Mouse (Mus musculus) ovary, adult 18-20 months (tissue): ENCODE results near the gene Ppp1r13l.

Source experiments
- DNase-seq: peaks from one replicate; pipeline ENCODE4 v3.0.0; 2022; ENCODE audit warnings: low spot score, mixed read lengths

Gene Ppp1r13l

GRCm38 (mm10) chr7:19359299-19359891, at the start of gene Ppp1r13l, which contains the start of gene Cd3eap:
Gene Ppp1r13l, plus strand, starts transcription at chr7:19359749.
Gene Cd3eap, minus strand, starts transcription at chr7:19359483.
- DNase-seq = peak; percentile 71

DNA sequence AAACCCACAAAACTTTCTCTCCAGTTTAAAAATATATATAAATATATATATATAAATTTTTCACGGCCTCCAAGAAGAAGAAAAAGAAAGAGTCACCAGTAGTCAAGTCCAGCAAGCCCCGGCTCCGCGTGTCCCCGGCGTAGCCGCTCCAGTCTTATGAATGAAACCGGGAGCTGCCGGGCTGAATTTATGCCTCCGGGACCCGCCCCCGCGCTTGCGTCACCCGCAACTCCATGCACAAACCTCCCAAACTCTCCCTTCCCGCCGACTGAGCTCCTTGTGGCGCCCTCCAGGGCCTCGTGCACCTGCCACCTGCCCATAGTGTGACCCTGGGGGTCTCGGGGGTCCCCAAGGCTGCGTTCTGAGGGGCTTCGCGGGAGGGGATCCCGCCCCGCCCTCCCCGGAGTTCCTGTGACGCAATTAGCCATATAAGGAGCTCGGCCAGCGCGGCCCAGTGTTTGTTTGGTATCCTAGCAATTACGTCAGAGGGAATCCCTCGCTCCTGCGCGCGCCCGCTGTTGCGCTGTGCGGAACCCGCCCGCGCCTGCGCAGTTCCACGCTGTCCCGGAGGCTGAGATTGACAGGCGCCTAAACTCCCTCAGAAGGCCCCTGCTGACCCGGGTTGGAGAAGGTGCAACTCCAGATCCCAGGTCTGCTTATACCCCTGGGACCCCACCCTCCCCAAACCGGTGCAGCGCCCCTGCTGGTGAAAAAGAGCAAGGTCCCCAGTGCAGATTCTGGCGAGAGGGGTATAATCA, 49.5 kb upstream of the Ppp1r13l start, which contains the start of gene Fosb:
TSS of gene Fosb (minus strand) at position 168 of the 758 bp plus-strand sequence.
- peak; percentile 88 for DNase-seq

DNA sequence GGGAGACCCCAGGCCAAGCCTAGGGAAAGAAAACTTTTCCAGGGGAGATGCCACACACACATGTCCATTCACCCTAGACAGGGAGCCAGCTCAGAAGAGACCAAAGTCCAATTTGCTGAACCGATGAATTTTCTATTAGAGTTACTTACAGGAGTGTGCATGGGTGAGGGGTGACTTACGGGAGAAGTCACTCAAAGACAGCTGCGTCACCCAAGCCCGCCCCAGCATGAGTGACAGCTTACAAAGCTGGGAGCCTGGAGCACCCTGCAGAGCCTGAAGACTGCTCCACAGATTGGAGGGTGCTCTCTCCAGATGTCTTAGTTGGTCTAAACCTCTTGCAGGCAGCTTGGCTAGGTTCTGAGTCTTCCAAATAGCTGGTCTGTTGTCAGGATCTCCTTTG, 47.6 kb upstream of the Ppp1r13l start:
- DNase-seq = no peak

- DNase-seq = no peak
Observed at GRCm38 (mm10) chr7:19314033-19314432, 45.5 kb upstream of the Ppp1r13l start.

GRCm38 (mm10) chr7:19316451-19317161, 42.9 kb upstream of the Ppp1r13l start:
- DNase-seq = no peak

GRCm38 (mm10) chr7:19318201-19318600, 41.3 kb upstream of the Ppp1r13l start:
- no peak for DNase-seq

- no peak for DNase-seq
Observed at GRCm38 (mm10) chr7:19318676-19319075, 40.9 kb upstream of the Ppp1r13l start.

DNA sequence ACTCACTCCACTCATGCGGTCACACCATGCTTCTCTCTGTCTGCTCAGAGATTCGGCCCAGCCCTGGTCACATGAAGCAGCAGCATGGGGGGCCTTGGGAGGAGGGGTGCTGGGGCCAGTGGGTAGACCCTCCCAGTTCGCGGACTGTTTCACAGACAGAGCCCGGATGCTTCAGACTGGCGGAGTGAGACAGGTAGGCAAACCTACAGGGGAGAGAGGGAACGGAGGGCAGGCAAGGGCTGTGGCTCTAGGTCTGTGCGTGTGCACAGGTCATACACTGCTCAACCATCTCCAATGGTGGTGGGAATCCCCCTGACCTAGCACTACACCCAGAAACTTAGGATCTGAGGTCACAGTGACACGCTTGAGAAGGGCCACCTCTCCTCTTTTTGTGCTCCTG, 40.1 kb upstream of the Ppp1r13l start:
- DNase-seq = no peak

DNA sequence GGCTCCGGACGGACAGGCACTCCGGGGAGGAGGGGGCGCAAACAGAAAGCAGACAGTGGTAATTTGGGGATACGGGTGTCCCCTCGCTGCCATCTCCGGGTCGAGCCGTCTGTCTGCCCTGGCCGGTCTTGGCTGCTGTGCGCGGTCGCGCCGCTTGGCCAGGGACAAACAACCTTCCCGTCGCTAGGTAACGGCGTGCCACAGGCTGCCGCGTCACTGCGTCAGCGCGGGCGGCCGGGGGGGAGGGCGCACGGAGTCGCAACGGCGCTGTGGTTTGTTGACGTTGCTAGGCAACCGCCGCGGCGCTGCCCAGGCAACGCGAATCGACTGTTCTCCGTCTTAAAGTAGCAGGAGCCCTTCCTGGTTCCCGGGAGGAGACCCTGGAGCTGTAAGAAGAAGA, 39.6 kb upstream of the Ppp1r13l start:
- DNase-seq = peak; percentile 93

- DNase-seq = no peak
Observed at GRCm38 (mm10) chr7:19320637-19321036, 38.9 kb upstream of the Ppp1r13l start.

DNA sequence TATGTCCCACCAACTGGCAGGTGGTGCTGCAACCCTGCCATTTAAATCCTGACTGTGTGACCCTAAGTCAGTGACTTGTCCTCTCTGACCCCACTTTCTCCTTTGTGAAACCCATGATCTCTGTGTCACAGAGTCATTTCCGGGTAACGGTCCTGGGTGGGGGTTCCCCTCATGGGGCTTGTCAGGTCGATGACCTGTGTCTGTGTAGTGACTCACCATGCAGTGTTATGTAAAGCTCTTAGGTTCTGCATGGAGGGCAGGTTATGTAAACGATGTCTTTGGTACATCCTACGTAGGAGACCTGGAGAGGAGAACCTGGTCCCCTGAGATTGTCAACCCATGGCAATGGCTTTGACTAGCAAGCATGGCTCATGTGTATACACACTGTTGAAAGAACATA, 38.1 kb upstream of the Ppp1r13l start:
- DNase-seq = no peak

- no peak for DNase-seq
Observed at GRCm38 (mm10) chr7:19322489-19322888, 37.1 kb upstream of the Ppp1r13l start.

GRCm38 (mm10) chr7:19324221-19324620, 35.3 kb upstream of the Ppp1r13l start:
- no peak for DNase-seq

DNA sequence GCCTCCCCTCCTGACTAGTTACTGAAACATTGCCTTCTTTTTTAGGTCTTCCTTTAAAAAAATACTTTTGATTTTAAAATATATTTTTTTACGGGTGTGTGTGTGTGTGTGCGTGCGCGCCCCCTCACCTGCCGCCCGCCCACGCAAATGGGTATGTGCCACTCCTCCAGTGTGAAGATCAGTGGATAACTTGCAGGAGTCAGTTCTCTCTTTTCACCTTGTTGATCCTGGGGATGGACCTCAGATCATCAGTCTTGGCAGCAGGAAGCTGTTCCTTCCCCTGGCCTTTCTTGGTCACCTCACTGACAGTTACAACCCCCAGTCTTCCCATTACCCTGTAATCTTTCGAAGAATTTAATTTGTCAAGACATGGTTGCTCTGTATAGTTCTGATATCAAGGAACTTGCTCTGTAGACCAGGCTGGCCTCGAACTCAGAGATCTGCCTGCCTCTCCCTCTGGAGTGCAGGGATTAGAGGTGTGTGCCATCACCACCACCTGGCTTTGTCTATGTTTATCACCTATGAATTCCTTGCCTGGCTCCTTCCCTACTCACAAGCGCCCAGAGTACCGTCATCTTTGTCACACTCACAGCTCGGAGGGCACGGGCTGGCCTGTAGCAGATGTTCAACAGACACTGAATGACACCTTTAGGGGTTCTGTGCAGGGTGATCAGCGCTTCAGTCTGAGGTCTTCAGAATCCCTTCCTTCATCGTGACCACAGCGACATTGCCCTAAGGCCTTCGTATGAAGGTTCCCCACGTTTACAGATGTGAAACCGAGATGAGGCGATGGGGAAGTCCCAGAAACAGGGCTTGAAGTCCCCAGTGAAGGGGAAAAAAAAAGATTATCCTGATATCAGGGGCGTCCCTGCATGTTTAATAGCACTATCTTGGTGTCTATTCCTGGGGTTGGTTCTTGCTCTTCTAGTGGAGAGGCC, 34.0 kb upstream of the Ppp1r13l start:
- no peak for DNase-seq

DNA sequence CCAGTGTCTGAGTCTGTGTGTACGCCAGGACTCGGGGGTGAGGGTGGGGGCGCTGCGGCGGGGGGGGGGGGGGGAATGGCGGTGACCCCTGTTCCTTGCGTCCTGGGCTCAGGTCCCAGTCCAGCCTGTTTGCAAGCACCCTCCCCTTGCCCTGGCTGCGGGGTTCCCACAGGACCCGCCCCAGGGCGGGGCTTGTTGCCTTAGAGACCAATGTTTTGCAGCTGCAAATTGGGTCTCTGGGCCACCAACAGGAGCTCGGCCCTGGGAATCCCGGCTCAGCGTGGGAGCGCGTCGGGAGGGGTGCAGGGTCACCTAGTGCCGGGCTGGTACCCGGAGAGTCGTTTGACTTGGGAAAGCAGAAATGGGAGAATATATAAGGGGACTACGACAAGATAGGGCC, 33.2 kb upstream of the Ppp1r13l start:
- DNase-seq = peak; percentile 79

DNA sequence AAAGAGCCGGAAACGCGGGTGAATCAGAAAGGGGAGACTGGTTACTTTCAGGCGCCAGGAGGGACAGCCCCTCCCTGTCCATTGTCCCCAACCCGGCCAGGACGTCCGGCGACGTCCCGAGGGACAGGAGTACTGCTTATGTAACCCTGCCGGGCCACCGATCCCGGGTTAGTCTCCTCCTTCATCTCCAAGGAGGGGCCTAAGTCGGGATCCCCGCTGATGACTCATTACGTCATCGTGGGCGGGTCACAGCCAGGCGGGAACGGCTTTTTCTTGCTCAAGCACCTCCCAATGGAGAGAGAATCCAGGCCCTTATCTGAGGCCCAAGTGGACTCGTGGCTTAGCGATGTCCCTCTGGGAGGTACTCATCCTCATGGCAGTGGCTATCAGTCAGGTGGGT, 32.4 kb upstream of the Ppp1r13l start:
- DNase-seq = peak; percentile 77

DNA sequence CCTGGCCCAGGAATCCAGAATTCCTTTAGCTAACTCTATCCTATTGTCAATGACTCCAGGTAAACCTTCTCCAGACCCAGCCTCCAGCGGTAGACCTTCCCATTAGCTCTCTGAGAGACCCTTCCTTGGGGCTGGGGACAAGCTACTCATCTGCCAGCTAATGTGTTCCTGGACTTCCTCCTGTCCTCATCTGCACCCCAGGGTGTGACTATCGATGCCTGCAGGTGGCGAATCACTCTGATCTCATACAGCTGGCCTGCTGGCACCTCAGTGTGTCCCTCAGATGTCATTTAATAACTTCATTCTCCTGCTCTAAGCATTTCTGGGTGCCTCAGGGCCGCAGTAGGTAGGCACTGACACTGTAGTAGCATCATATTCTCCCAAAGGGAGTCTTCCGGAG, 31.8 kb upstream of the Ppp1r13l start:
- DNase-seq = no peak

GRCm38 (mm10) chr7:19328425-19328824, 31.1 kb upstream of the Ppp1r13l start:
- no peak for DNase-seq

- no peak for DNase-seq
Observed at GRCm38 (mm10) chr7:19331910-19332309, 27.6 kb upstream of the Ppp1r13l start.

GRCm38 (mm10) chr7:19332709-19333352, 26.7 kb upstream of the Ppp1r13l start:
- peak; percentile 62 for DNase-seq

DNA sequence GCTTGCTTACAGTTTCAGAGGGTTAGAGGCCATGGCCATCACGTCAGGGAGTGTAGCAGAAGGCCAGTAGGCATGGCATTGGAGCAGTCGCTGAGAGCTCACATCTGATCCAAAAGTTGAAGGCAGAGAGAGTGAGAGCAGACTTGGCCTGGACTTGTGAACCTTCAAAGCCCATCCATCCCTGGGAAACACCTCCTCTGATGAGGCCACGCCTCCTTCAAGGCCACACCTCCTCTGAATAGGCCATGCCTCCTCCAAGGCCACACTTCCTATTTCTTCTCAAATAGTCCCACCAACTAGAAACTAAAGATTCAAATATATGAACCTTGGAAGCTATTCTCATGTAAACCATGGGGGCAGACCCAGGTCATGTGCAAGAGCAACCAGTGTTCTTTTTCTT, 24.0 kb upstream of the Ppp1r13l start:
- DNase-seq = no peak
